Mouse (Mus musculus): ENCODE results near the gene Gpr35.
"Not testable (repeated sequence)": the region's sequence is repeated elsewhere in the genome, so short reads cannot be mapped to it uniquely, and the experiment has no call there.

The Gpr35 gene

DNA sequence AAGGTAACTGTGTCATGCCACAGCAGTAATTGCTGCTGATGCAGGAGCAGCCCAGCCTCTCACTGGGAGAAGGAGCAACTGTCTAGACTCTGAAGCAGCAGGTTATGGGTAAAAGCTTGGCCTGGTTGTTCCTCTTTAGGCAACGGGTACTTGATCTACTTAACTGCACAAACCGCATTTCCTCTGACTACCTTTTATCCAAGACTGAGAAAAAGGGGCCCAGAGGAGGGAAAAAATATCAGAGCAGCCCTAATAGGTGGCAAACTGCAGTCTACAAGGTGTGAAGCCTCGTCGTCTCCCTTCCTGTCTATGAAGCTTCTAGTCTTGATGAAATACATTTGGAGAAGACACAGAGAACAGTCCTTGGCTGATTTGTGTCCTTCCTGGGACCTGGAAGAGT lies 17.1 kb upstream of the Gpr35 start:
- DNase-seq (ENCODE audit: low spot score) = no peak

DNA sequence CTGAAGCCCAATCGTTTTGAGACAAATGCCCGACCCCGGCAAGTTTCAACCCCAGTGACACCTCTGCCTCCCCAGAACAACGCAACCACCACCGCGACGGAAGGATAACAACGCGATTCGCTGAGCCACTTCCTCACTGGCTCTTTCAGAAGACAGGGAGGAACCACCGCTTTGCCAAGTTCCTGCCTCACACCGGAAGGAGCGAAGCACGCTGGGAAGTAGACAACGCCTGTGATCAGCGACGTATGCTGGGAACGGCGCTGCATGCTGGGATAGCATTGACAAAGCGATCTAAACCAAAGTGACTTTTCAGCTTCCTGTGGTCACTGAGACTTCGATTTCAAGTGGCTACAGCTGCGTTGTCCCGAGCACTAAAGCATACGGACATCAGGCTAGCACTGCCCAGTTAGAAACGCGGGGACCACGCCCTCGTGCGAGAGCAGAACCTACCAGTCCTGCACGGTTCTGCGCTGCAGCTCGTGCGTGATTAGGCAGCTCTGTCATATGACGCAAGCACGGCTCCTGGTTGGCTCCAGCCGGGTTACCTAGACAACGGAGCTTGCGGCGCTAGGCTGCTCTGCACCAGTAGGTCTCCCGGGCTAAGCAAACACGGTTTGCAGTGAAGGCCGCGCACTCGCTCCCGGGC lies 16.4 kb upstream of the Gpr35 start, which contains the start of gene Capn10:
Gene Capn10 (plus strand): TSS at position 195 of the 646 bp plus-strand sequence.
- peak; percentile 77 for DNase-seq (ENCODE audit: low spot score)

DNA sequence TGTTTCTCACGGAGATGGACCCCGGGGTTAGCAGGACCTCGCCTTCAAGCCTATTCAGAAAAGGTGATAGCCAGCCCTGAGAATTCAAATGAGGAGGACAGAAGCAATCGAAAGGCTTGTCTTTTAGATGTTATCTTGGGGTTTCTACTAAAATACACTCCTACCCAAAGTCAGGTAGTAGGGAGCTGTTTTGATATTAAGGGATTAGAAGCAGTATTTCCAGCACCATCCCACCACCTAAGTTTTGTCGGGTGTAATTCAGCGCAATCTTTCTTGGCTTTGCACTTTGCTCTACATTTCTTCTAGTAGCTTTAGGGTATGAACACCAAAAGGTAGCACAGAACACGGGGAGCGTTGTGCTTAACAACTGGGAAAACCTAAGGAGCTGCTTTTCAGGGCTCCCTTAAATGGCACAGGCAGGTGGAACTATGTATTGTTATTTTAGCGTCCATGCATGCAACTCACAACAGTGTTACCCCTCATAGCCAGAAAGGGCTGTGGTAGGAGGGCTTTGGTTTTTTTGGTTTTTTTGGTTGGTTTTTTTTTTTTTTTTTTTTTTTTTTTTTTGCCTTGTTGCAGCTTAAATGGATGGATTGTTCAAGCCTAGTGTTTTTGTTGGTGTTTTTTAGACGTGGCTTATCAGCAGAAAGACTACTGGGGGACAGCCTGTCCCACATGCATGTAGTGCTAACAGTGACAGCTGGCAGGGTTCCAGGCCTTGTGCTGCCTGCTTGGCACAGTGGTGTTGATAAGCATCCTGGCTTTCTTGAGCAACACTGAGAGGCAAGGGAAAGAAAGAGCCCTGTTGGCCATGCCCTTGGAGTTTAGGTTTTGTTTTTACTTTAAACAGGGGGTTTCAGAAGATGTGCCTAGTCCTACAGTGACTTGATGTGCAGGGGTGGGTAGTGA lies 15.4 kb upstream of the Gpr35 start:
- peak; percentile 22 for DNase-seq (ENCODE audit: low spot score)

DNA sequence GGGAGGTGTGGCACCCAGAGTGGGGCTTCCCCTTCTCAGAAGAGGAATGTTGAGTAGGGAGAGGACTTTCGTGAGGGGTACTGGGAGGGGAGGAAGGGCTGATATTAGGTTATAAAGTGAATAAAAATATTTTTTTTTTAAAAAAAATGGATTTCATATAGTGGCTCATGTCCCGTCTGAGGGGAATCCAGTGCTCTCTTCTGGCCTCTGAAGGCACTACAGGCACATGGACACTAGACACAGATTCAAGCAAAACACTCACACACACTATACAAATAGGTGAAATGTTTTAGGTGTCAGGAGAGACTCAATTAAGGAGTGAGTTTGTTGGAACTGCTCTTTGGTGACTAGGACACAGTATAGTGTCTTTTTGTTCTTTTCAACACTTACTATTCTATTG lies 14.7 kb upstream of the Gpr35 start:
- no peak for DNase-seq (ENCODE audit: low spot score)

DNA sequence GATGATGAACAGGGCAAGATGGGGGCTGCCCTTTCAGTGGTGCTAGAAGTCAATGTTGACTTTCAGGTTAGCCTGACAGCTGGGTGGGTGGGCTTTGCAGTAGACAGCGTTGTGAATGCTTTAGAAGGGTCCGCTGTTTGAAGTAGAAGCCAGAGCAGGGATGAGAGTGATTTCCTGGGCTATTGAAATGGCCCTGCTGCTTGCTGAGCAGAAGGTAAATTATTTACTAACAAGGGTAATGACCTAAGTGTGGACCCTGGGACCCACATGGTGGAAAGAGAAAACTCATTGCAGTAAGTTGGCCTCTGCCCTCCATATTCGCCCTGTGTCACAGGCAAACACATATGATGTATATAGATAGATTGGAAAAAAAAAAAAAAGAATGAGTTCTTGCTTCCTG lies 14.2 kb upstream of the Gpr35 start:
- DNase-seq (ENCODE audit: low spot score) = no peak

DNA sequence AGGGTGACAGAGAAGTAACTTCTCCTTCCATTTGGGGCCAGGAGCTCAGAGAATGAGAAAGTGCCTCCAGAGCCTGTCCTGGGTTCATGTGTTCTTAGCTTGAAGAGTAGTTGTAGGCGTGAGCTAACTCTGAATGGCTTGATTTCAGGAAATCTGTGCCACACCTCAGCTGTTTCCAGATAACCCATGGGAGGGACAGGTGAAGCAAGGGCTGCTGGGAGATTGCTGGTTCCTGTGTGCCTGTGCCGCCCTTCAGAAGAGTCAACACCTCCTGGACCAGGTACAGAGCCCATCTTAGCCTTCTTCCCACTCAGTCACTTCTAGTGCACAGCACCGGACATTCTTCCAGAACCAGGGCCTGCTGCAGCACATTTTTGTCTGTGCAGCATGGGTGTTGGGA lies 12.9 kb upstream of the Gpr35 start:
- no peak for DNase-seq (ENCODE audit: low spot score)

DNA sequence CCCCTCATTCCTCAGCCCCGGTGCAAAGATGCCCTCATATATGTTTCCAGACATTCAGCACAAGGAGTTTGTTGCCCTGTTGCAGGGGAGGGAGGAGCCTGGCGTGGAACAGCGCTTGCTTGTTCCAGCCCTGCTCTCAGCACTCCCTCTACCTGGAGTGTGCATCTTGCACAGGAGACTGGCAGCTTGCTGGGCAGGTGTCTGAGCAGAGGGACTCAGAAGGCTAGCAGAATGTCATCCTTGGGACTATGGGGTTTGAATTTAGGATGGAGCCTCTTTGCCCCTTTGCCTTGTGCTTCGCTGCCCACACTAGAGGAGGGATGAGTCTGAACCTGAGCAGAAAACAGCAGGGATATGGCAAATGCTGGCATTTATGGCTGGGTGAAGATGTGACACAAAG lies 10.9 kb upstream of the Gpr35 start:
- DNase-seq (ENCODE audit: low spot score) = no peak

DNA sequence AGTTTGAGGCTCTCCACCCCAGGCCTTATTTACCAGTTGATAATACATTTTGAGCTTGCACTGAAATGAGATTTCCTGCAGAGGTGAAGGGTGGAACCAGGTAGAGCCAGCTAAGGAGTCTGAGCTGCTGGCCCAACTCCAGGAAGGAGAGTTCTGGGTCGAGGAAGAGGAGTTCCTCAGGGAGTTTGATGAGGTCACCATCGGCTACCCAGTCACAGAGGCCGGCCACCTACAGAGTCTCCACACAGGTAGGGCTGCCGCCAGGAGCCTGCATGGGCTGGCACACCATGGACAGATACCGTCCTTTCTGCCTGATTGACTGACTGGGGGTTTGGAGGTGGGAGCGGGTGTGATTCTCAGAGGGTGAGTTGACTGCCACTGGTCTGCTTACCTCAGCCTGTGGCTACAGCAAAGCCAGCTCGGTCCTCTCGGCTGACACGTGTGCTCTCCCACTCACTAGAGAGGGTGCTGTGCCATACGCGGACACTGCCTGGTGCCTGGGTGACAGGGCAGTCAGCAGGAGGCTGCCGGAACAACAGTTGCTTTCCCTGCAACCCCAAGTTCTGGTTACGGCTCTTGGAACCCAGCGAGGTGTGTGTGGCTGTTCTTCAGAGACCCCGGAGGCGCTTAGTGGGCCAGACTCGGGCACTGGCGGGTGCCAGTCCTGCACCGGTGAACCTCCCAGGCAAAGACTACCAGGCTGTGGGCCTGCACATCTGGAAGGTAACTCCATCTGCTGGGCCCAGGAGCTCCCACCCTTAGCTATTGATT lies 7.3 kb upstream of the Gpr35 start:
- no peak for DNase-seq (ENCODE audit: low spot score)

DNA sequence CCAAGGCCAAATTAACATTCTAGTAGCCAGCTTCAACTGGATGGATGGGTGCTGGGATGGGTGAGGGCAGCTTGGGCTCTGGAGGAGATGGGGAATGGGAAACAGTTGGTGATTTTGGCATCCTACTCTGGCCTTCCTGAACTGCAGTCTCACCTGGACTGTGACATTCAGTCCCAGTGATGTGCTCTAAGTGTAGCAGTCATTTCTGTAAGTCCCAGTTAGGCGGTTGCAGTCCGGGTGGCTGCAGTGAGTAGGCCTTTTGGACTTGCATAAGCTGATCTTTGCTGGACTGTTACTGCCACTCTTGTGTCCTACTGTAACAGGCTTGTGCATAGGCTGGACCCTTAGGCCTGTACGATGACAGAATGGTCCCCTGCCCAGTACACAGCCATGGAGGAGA lies 2.7 kb upstream of the Gpr35 start:
- no peak for DNase-seq (ENCODE audit: low spot score)

DNA sequence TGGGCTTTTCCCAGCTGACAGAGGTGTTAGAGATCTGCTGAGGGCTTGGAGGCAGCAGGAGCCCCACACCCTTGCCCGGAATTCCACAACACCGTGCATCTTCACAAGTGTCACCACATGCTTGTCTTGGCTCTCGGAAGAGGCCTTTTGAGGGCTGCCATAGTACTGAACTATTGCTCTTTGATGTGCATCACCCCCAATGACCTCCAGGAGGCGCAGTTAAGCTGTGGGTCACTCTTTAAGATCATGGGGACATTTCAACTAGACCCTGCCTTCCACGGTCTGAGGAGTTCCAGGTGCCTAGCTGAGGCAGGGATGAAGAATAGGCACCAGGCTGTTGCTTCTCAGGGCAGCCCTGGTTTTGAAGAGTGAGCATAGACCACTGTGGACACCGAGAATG lies 1.2 kb upstream of the Gpr35 start:
- no peak for DNase-seq (ENCODE audit: low spot score)

DNA sequence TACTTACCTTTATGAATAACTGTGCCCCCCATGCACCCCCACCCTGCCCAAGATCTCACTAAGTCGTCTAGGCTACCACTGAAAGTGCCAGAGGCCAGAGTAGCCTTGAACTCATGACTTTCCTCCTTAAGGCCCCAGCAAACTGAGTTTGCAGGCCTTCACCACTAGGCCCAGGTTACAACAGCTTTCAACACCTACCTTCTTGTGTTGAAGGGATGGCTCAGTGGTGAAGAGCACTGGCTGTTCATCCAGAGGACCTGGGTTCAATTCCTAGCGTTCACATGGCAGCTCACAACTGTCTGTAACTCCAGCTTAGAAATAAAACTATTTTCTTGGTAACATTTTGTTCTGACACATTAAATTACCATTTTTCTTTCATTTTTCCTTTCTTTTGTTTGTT lies 3.0 kb downstream of the Gpr35 start:
- no peak for DNase-seq (ENCODE audit: low spot score)

DNA sequence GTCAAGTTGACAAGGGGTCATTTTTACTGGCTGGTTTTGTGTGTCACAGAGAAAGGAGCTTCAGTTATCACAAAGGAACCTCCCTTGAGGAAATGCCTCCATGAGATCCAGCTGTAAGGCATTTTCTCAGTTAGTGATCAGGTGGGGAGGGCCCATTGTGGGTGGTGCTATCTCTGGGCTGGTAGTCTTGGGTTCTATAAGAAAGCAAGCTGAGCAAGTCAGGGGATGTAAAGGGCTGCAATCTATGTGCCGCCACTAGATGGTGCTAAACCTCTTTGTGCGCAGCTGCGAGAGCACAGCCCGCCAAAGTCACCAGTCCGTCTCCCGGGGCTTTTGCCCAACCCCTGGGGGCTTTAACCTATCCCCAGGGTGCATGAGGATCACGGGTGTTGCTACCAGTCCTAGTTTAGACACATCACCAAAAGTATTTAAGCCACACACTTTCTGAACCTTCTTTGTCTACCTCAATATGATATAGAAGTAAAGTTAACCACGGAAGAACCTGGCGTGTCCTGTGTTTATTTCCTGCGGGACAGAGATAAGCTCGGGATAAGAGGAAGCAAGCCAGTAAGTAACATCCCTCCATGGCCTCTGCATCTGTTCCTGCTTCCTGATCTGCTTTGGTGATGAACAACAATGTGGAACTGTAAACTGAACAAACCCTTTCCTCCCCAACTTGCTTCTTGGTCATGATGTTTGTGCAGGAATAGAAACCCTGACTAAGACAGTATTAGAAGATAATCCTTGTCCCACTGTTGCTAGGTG lies 6.1 kb downstream of the Gpr35 start:
- peak; percentile 73 for DNase-seq (ENCODE audit: low spot score)

DNA sequence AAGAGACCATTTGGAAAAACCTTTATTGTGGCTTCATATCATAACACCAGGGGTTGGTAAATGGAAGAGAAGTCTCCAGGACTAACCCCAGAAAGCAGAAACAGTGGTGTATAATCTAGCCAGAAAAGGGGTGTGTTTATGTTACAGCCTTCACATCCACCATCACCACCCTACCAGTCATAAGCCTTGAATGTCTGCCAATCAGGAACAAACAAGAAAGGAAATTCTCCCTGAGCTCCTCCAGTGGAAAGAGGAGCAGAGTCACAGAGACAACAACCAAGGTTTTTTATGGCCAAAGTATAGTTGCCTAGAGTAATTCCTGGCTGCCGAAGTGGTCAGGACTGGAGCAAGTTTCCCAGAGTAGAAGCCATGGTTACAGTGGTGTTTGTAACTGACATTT lies 8.3 kb downstream of the Gpr35 start:
- no peak for DNase-seq (ENCODE audit: low spot score)

DNA sequence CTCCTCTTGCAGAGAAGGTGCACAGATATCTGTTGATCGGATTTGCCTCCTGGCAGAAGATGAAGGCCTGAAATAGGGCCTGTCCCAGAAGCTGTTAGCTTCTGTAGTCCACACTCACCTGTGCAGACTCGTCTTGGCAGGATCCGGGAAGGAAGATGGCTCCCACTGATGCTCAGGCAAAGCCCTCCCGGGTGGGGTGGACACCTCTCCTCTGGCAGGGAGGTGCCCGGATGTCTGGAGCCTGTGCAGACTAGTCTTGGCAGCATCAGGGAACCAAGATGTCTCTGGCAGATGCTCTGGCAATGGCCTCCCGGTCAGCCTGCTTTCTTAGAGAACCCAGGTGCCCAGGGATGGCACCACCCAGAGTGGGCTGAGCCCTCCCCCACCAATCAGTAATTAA lies 20.1 kb downstream of the Gpr35 start:
- not testable (repeated sequence) for DNase-seq (ENCODE audit: low spot score)

DNA sequence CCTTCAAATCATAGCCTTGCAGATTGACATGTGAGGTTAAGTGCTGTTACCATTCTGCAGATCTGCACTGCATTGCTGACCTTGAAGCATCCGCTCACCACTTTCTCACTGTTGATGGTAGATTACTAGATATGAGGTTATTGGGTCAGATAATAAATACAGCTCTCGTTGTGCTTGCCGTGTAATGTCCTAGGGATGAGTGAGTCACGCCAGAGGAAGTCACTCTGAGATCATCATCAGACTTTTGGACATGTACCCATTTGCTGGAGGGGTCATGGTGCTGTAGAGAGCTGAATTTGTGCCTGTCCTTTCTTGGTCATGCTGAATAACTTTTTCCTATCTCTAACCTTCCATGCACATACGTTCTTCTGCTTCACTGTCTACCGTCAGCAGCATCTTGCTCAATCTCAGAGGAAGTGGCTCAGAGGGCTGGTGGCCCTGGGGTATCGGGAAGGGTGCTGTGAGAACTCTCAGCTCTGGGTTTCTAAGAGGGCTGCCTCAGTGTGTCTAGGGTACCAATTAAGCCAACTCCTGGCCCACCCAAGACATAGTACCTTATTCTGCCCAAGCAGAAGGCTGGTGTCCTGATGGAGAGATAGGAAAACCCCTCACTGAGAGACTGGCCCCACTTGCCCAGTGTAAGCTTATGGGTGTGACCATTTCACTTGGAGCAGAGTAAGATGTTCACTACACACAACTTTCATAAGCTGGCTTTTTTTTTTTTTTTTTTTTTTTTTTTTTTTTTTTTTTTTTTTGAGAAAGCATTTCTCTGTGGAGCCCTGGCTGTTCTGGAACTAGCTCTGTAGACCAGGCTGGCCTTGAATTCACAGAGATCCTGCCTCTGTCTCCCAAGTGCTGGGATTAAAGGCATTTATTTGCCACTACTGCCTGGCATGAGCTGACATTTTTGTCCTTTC lies 21.5 kb downstream of the Gpr35 start:
- no peak for DNase-seq (ENCODE audit: low spot score)

DNA sequence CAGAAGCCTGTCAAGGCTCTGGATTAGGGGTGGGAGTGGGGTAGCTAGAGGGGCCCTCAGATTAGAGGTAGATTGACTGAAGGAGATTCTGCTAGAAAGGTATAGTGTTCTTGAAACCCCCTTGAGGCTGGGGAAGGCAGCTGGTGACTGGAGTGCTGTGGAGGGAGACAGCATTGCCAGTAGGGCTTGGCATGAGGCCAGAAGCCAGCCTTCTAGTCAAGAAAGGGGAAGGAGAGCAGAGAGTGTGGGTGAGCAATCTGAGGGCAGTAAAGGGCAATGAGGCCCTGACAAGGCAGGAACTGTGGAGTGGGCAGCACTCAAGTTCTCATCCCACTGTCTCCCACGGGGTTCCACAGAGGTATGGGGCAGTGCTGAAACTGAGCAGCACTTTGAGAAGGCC lies 22.2 kb downstream of the Gpr35 start:
- no peak for DNase-seq (ENCODE audit: low spot score)

DNA sequence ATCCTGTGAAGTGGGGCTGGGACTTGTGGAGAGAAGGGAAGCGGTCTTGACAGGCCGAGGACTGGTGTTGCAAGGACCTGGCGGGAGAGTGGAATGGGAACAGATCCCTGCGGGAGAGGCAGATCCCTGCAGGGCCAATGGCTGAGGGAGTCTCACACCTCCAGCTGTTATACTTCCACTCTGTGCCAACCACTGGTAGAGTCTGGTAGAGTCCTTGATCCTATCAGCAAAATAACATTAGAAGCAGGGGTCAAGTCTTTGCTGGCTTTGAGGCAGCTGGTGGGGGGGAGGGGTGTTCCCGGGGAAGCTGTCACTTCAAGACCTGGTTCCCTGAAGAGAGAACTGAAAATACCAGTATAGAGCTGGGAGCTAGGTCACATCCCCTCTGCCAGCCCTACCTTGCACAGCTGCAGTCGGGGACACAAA lies 25.5 kb downstream of the Gpr35 start:
- no peak for DNase-seq (ENCODE audit: low spot score)

DNA sequence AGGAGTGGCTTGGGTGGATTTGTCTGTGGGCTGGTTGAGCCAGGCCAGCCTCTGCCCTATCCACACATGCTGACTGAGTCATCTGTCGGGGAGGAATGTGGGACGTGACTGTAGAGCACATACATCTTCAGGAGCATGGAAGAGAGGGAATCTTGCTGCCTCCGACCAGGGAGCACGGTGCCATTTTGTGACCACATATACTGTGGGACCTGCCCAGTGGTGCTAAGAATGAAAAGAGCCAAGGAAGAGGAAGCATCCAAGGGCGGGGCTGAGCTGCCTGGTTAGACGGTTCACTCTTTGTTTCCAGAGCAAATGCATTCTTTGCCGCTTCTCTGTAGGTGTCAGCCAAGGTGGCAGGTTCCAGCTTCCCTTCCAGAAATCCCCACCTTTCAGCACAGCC lies 28.0 kb downstream of the Gpr35 start:
- no peak for DNase-seq (ENCODE audit: low spot score)

DNA sequence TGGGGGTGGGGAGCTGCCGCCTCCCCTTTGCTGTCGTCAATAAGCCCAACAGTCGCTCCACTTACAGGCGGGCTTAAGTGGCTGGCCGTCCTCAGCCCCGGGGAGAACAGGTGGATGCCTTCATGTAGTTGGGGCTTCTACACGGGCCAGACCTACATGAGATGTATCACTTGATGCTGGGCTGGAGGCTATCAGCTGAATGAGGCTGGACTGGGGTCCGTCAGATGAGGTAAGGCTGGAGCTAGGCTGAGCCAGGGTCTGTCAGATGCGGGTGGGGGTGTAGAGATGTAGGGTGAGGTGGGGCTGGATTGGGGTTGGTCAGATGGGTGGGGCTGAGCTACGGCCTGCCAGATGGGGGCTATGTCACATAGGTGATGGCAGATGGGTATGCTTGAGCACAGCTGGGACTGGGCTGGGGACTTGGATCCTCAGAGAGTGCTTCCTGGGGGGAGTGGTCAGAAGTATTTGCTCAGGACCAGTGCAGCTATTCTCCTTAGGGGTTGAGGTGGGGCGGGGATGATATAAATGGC lies 28.5 kb downstream of the Gpr35 start:
- DNase-seq (ENCODE audit: low spot score) = no peak

DNA sequence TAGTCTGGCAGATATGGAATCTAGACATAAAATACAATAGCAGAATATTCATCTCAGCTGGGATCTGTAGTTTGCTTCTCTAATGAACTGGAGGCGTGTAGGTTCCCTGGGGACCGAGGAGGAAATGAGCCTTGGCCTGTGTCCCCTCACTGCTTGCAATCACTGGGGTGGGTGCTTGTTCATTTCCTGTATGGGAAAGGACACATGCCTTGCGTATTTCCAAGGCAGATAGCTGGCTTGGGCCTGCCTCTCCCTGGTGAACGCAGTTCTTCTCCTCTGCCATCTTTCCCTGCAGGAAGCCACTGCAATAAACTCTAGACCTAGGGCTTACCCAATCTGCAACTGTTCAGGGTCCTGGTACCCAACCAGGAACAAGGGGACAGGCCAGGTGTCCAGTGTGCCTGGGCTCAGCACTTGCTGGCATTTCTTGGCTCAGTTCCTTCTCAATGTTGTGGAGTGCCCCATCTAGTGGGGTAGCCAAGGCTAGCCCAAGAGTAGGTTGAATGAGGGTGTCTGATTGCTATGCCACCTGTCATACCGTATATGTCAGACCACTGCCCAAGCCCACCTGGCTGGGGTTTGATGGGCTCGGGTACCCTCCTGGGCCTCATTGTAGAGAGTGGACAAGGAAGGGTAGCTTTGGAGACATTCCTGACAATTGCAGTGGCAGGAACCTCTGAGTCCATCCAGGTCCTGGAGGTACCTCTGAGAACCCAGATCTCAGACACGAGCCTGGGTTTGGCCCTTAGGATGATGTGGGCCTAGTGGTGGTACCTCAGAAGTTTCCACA lies 30.6 kb downstream of the Gpr35 start:
- DNase-seq (ENCODE audit: low spot score) = no peak
